Mouse (Mus musculus) cortical plate, adult 2 months (tissue): ENCODE results near the gene Rragc. TPM values are rescaled to one million over a fixed set of nuclear protein-coding genes. Genes with fewer than 3 reads are reported as not detected.
"Not testable (repeated sequence)": the region's sequence is repeated elsewhere in the genome, so short reads cannot be mapped to it uniquely, and the experiment has no call there.

Source experiments
- H3K27ac ChIP-seq: fragments of 200-500 bp; 2 replicates; pipeline ENCODE4 v1.5.1; 2012; ENCODE audit warnings: low read length, control low read depth, inconsistent platforms; ENCODE audit not compliant: insufficient read depth
- H3K4me1 ChIP-seq: fragments of 200-500 bp; 2 replicates; pipeline ENCODE4 v1.6.1; 2011; ENCODE audit warnings: low read length; ENCODE audit not compliant: control insufficient read depth, insufficient read depth
- H3K4me3 ChIP-seq: fragments of 200-500 bp; 2 replicates; pipeline ENCODE4 v1.5.1; 2011; ENCODE audit warnings: mild to moderate bottlenecking, low read length, control low read depth; ENCODE audit not compliant: insufficient read depth
- CTCF ChIP-seq: fragments of 200-500 bp; IDR thresholded peaks from 2 replicates; pipeline ENCODE4 v1.5.1; 2011; ENCODE audit warnings: mild to moderate bottlenecking, control low read depth, low read length; ENCODE audit not compliant: insufficient read depth; ENCODE audit errors: extremely low read depth
- POLR2A ChIP-seq: fragments of 200-500 bp; IDR thresholded peaks from 2 replicates; pipeline ENCODE4 v1.6.1; 2011; ENCODE audit warnings: mild to moderate bottlenecking, low read length, control low read depth; ENCODE audit not compliant: insufficient read depth; ENCODE audit errors: extremely low read depth
- polyA plus RNA-seq: library from polyadenylated mRNA; depleted of rRNA; stranded (reverse); fragments of >200 nt; gene quantifications from 2 replicates; pipeline ENCODE4 v1.2.3, GENCODE M21; 2012

Rragc gene
- polyA plus RNA-seq, 1 experiment: 73.0 TPM

- Histone ChIP-seq H3K4me1 (peaks cover 3% of the 10 kb centered on the region; the same call in 1 of the 2 replicates), H3K4me3 (peak within 1 kb of the TSS; percentile 76), H3K27ac (peak within 1 kb of the TSS; percentile 95)
- TF ChIP-seq POLR2A: no peak
- no peak for TF ChIP-seq CTCF
These were observed 398 bp downstream of the Rragc start, which contains the start of gene 4930535I16Rik for GRCm38 (mm10) chr4:123917548-123918140. 4930535I16Rik (minus strand) TSS chr4:123918022.

GRCm38 (mm10) chr4:123918851-123919250 lies 1.6 kb downstream of the Rragc start:
- Histone ChIP-seq H3K27ac (no peak overlapping the region), H3K4me1 (peaks cover 3% of the 10 kb centered on the region; the same call in 1 of the 2 replicates), H3K4me3 (peak overlapping the region; percentile 76; the same call in 1 of the 2 replicates)
- TF ChIP-seq CTCF: no peak
- no peak for TF ChIP-seq POLR2A

- peaks cover 3% of the 10 kb centered on the region; the same call in 1 of the 2 replicates for H3K4me1 ChIP-seq
- H3K4me3 ChIP-seq: no peak overlapping the region
- no peak overlapping the region for H3K27ac ChIP-seq
- TF ChIP-seq CTCF (no peak), POLR2A (no peak)
These were observed 3.9 kb downstream of the Rragc start for GRCm38 (mm10) chr4:123921055-123921565.

- no peak for TF ChIP-seq CTCF
- no peak for TF ChIP-seq POLR2A
- H3K4me1 ChIP-seq: no peaks in the 10 kb centered on the region
- H3K27ac ChIP-seq: no peak overlapping the region
- no peak overlapping the region for H3K4me3 ChIP-seq
These were observed 10.7 kb downstream of the Rragc start for GRCm38 (mm10) chr4:123927961-123928360.

GRCm38 (mm10) chr4:123929994-123930393 lies 12.7 kb downstream of the Rragc start:
- TF ChIP-seq POLR2A (no peak), CTCF (no peak)
- Histone ChIP-seq H3K27ac (no peak overlapping the region), H3K4me3 (no peak overlapping the region), H3K4me1 (no peaks in the 10 kb centered on the region)

GRCm38 (mm10) chr4:123934306-123934705 lies 17.1 kb downstream of the Rragc start:
- TF ChIP-seq POLR2A (no peak), CTCF (no peak)
- no peak overlapping the region for H3K27ac ChIP-seq
- no peak overlapping the region for H3K4me3 ChIP-seq
- no peaks in the 10 kb centered on the region for H3K4me1 ChIP-seq

GRCm38 (mm10) chr4:123936059-123936458 lies 18.8 kb downstream of the Rragc start:
- H3K27ac ChIP-seq: no peak overlapping the region
- H3K4me3 ChIP-seq: no peak overlapping the region
- H3K4me1 ChIP-seq: no peaks in the 10 kb centered on the region
- TF ChIP-seq CTCF (no peak), POLR2A (no peak)

GRCm38 (mm10) chr4:123939838-123940237 lies 22.6 kb downstream of the Rragc start:
- no peak overlapping the region for H3K4me3 ChIP-seq
- TF ChIP-seq CTCF (peak; percentile 79), POLR2A (no peak)
- no peak overlapping the region for H3K27ac ChIP-seq
- H3K4me1 ChIP-seq: no peaks in the 10 kb centered on the region

GRCm38 (mm10) chr4:123940878-123941277 lies 23.6 kb downstream of the Rragc start:
- H3K27ac ChIP-seq, H3K4me3 ChIP-seq, H3K4me1 ChIP-seq: not testable (repeated sequence)

GRCm38 (mm10) chr4:123946701-123947100 lies 29.5 kb downstream of the Rragc start:
- TF ChIP-seq POLR2A (no peak), CTCF (no peak)
- H3K4me3 ChIP-seq: no peak overlapping the region
- H3K4me1 ChIP-seq: no peaks in the 10 kb centered on the region
- H3K27ac ChIP-seq: no peak overlapping the region
